Comparison of ENCODE assay signal across 9 mouse cellular contexts in genomic region chr9:86451094-86451493, GRCm38 (mm10). TPM values are rescaled to one million over a fixed set of nuclear protein-coding genes. Genes with fewer than 3 reads are reported as not detected.
A peak's percentile ranks its signal among the peaks of the same experiment; 100 is the strongest.
DNase-seq lines count a peak whose midpoint lies in the region; ATAC-seq and TF ChIP-seq lines count a peak whose summit lies in the region.
"Had no signal": no experiment of that assay in that cellular context is flagged by ENCODE, and none has a peak within 500 bp of the region (broad histone marks: within the 10 kb centered on the region; RNA-seq: fewer than 3 reads in every experiment).

No protein-coding gene starts in this region.

- ATAC-seq in intestine, embryonic 14.5 days (replicated peaks; ENCODE audit: low FRiP score, low TSS enrichment, low read depth), result no peak
- no peak for ATAC-seq in intestine, postnatal 0 days
- no peak for ATAC-seq in embryonic facial prominence, embryonic 14.5 days (ENCODE audit: low read depth)
- ATAC-seq in liver, embryonic 14.5 days (ENCODE audit: insufficient read depth), result peak; percentile 62

- H3K9ac ChIP-seq in intestine, embryonic 14.5 days (ENCODE audit: low read length), result no peak overlapping the region
- no peak overlapping the region for H3K9ac ChIP-seq in intestine, postnatal 0 days (ENCODE audit: low read depth, low read length)
- no peak overlapping the region for H3K9ac ChIP-seq in embryonic facial prominence, embryonic 14.5 days (ENCODE audit: low read depth, low read length)
- no peak overlapping the region for H3K9ac ChIP-seq in liver, embryonic 14.5 days (replicated peaks)
- H3K9ac ChIP-seq: midbrain, embryonic 12.5 days had no signal

- no peaks in the 10 kb centered on the region for H3K36me3 ChIP-seq in intestine, embryonic 14.5 days (ENCODE audit: control insufficient read depth, insufficient read depth, low read length)
- H3K36me3 ChIP-seq in intestine, postnatal 0 days (ENCODE audit: control insufficient read depth, insufficient read depth), result no peaks in the 10 kb centered on the region
- H3K36me3 ChIP-seq in embryonic facial prominence, embryonic 14.5 days (ENCODE audit: control insufficient read depth, insufficient read depth, low read length), result no peaks in the 10 kb centered on the region
- H3K36me3 ChIP-seq in liver, embryonic 14.5 days (replicated peaks; ENCODE audit: control insufficient read depth, insufficient read depth, low read depth), result no peaks in the 10 kb centered on the region
- H3K36me3 ChIP-seq: midbrain, embryonic 12.5 days had no signal

- peak overlapping the region; percentile 45; the same call in 1 of the 2 replicates for H3K4me2 ChIP-seq in intestine, embryonic 14.5 days (ENCODE audit: low read length)
- H3K4me2 ChIP-seq in intestine, postnatal 0 days (replicated peaks; ENCODE audit: low read depth), result no peak overlapping the region
- peak overlapping the region; percentile 53; the same call in 1 of the 2 replicates for H3K4me2 ChIP-seq in embryonic facial prominence, embryonic 14.5 days (ENCODE audit: low read depth, low read length)
- H3K4me2 ChIP-seq in liver, embryonic 14.5 days (ENCODE audit: low read depth), result peak overlapping the region; percentile 49

- WGBS in intestine, embryonic 14.5 days, result 60% methylated on average over 6 of the region's 6 CpGs
- WGBS in intestine, postnatal 0 days, result 58% methylated on average over 6 of the region's 6 CpGs
- WGBS in embryonic facial prominence, embryonic 14.5 days, result 47% methylated on average over 6 of the region's 6 CpGs
- WGBS in liver, embryonic 14.5 days (ENCODE audit: insufficient replicate concordance), result 24% methylated on average over 6 of the region's 6 CpGs

- H3K27ac ChIP-seq in intestine, embryonic 14.5 days (ENCODE audit: low read depth), result no peak overlapping the region
- H3K27ac ChIP-seq in intestine, postnatal 0 days (ENCODE audit: low read depth, low read length), result no peak overlapping the region
- no peak overlapping the region for H3K27ac ChIP-seq in embryonic facial prominence, embryonic 14.5 days (replicated peaks; ENCODE audit: low read depth, low read length)
- no peak overlapping the region for H3K27ac ChIP-seq in liver, embryonic 14.5 days
- H3K27ac ChIP-seq: midbrain, embryonic 12.5 days had no signal

- H3K4me3 ChIP-seq in intestine, embryonic 14.5 days (ENCODE audit: low read depth, low read length), result no peak overlapping the region
- no peak overlapping the region for H3K4me3 ChIP-seq in intestine, postnatal 0 days (ENCODE audit: low read depth, low read length)
- no peak overlapping the region for H3K4me3 ChIP-seq in embryonic facial prominence, embryonic 14.5 days (ENCODE audit: low read depth, low read length)
- H3K4me3 ChIP-seq in liver, embryonic 14.5 days (ENCODE audit: insufficient read depth in 1 of 2, low read depth in 2 of 2, low read length in 2 of 2), result no peak overlapping the region
- H3K4me3 ChIP-seq: midbrain, embryonic 12.5 days had no signal

- H3K9me3 ChIP-seq in intestine, embryonic 14.5 days (ENCODE audit: control insufficient read depth, low read length), result no peaks in the 10 kb centered on the region
- H3K9me3 ChIP-seq in intestine, postnatal 0 days (ENCODE audit: control insufficient read depth), result no peaks in the 10 kb centered on the region
- no peaks in the 10 kb centered on the region for H3K9me3 ChIP-seq in embryonic facial prominence, embryonic 14.5 days (ENCODE audit: control insufficient read depth, low read length)
- no peaks in the 10 kb centered on the region for H3K9me3 ChIP-seq in liver, embryonic 14.5 days (ENCODE audit: control insufficient read depth, low read length)
- H3K9me3 ChIP-seq: midbrain, embryonic 12.5 days had no signal

- TF ChIP-seq EP300 in liver, embryonic 14.5 days (IDR thresholded peaks at IDR 0.05; ENCODE audit: low read depth), result no peak

- no peak for DNase-seq in intestine, embryonic 14.5 days (ENCODE audit: low spot score)
- DNase-seq in 3T3-L1 (ENCODE audit: low read depth, low spot score), result peak; percentile 60
- no peak for DNase-seq in embryonic facial prominence, embryonic 14.5 days (ENCODE audit: low spot score)
- no peak for DNase-seq in liver, embryonic 14.5 days (ENCODE audit: low read depth in 3 of 3, low spot score in 3 of 3)
- DNase-seq in urinary bladder, adult 2 months (ENCODE audit: low spot score), result no peak
- DNase-seq in gastrocnemius, postnatal 10 days, result no peak
- no peak for DNase-seq in spleen, postnatal 10 days (ENCODE audit: low spot score in 2 of 2)

- TF ChIP-seq CTCF in intestine, postnatal 0 days (IDR thresholded peaks at IDR 0.05; ENCODE audit: low read depth), result no peak
- no peak for TF ChIP-seq CTCF in liver, embryonic 14.5 days (IDR thresholded peaks at IDR 0.05; ENCODE audit: low read depth)

- H3K27me3 ChIP-seq in intestine, embryonic 14.5 days (replicated peaks; ENCODE audit: control insufficient read depth, insufficient read depth, low read length), result no peaks in the 10 kb centered on the region
- no peaks in the 10 kb centered on the region for H3K27me3 ChIP-seq in intestine, postnatal 0 days (replicated peaks; ENCODE audit: control insufficient read depth, insufficient read depth, low read length)
- H3K27me3 ChIP-seq in embryonic facial prominence, embryonic 14.5 days (replicated peaks; ENCODE audit: control insufficient read depth, insufficient read depth, low read length), result peaks cover 5% of the 10 kb centered on the region; the same call in 1 of the 2 replicates
- H3K27me3 ChIP-seq in liver, embryonic 14.5 days (ENCODE audit: control insufficient read depth, insufficient read depth, low read length), result no peaks in the 10 kb centered on the region

- H3K4me1 ChIP-seq in intestine, embryonic 14.5 days (replicated peaks; ENCODE audit: control insufficient read depth, insufficient read depth, low read length), result peaks cover 9% of the 10 kb centered on the region; the same call in 1 of the 2 replicates
- no peaks in the 10 kb centered on the region for H3K4me1 ChIP-seq in intestine, postnatal 0 days (replicated peaks; ENCODE audit: control insufficient read depth, insufficient read depth, low read length)
- no peaks in the 10 kb centered on the region for H3K4me1 ChIP-seq in embryonic facial prominence, embryonic 14.5 days (ENCODE audit: control insufficient read depth, insufficient read depth, low read length)
- peaks cover 0 to 3% of the 10 kb centered on the region in 2 experiments; a peak in 1 of 4 replicates for H3K4me1 ChIP-seq in liver, embryonic 14.5 days (replicated peaks; ENCODE audit: control insufficient read depth in 2 of 2, insufficient read depth in 2 of 2, low read length in 1 of 2)

RNA-seq across cellular contexts. Expression of gene Ube2cbp, which starts 13.7 kb away (rescaled TPM):
- polyA plus RNA-seq in intestine, embryonic 14.5 days (2014; fragmentation: Nextera tagmentation; extraction: Ambion mirVana), result 5.6 and 7.1 TPM in 2 replicates
- 1.6 and 2.1 TPM in 2 replicates for polyA plus RNA-seq in intestine, postnatal 0 days (2015; fragmentation: Nextera tagmentation; extraction: Ambion mirVana)
- polyA plus RNA-seq in embryonic facial prominence, embryonic 14.5 days (2014; fragmentation: Nextera tagmentation; extraction: Ambion mirVana), result 4.1 and 5.0 TPM in 2 replicates
- polyA plus RNA-seq in liver, embryonic 14.5 days (2012; rRNA removed), result 1.0 and 1.5 TPM in 2 replicates
- 2.3 and 3.4 TPM in 2 replicates for polyA plus RNA-seq in liver, embryonic 14.5 days (2014; fragmentation: Nextera tagmentation; extraction: Ambion mirVana)
- 2.1 and 2.7 TPM in 2 replicates for polyA plus RNA-seq in urinary bladder, adult 2 months (2012; rRNA removed)
- total RNA-seq in gastrocnemius, postnatal 10 days (2021), result 1 to 10 TPM; 3.4 to 4.3 TPM

RNA-seq across cellular contexts. Expression of gene Dop1a, which starts 15.9 kb away (rescaled TPM):
- 17.9 and 18.5 TPM in 2 replicates for polyA plus RNA-seq in intestine, embryonic 14.5 days (2014; fragmentation: Nextera tagmentation; extraction: Ambion mirVana)
- 10.0 and 11.1 TPM in 2 replicates for polyA plus RNA-seq in intestine, postnatal 0 days (2015; fragmentation: Nextera tagmentation; extraction: Ambion mirVana)
- 19.2 and 20.8 TPM in 2 replicates for polyA plus RNA-seq in embryonic facial prominence, embryonic 14.5 days (2014; fragmentation: Nextera tagmentation; extraction: Ambion mirVana)
- polyA plus RNA-seq in liver, embryonic 14.5 days (2012; rRNA removed), result 3.9 and 4.6 TPM in 2 replicates
- polyA plus RNA-seq in liver, embryonic 14.5 days (2014; fragmentation: Nextera tagmentation; extraction: Ambion mirVana), result 3.1 and 5.4 TPM in 2 replicates
- 23.2 and 24.2 TPM in 2 replicates for polyA plus RNA-seq in urinary bladder, adult 2 months (2012; rRNA removed)
- total RNA-seq in gastrocnemius, postnatal 10 days (2021), result 10 to 100 TPM; 12.5 to 19.5 TPM
